8 mouse cellular contexts compared by ENCODE assay signal in the genomic region with DNA sequence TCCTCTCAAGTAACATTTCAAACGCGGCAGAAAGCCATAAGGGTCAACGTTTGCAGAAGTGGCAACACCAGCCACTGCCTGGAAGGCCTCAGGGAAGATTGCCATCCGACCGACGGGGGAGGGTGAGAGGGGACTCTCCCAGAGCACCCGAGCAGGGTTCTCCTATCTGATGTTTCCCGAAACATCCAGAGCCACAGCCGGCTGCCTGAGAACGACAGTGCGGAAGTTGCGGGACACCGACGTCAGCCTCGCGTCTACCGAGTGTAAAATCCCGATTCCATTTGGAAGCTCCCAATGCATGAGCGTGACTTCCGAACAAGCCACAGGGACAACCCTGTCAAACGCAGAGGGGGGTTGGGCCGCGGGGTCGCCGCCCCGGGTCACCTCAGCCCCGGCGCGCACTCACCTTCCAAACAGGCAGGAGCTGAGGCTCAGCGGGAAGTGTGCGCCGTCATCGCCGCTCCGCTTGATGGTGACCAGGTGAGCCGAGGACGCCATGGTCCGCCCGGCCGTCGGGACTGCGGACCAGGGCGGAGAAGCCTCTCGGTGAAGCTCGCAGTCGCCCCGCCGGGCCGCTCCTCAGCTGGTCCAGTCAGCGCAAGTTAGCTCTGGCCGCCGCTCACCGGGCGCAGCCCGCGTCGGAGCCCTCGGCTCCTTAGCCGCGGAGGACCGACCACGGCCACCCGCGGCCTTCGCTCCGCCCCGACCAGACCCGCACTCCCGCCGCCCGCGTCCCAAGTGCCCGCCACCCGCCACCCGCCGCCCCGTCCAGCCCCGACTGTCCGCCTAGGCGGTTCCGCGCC. TPM values are rescaled to one million over a fixed set of nuclear protein-coding genes. Genes with fewer than 3 reads are reported as not detected.
DNase-seq lines count a peak whose midpoint lies in the region; ATAC-seq and TF ChIP-seq lines count a peak whose summit lies in the region.

A gene (minus strand): TSS at position 720 of the 803 bp plus-strand sequence.

- H3K36me3 ChIP-seq in G1E (replicated peaks): peaks cover 20% of the 10 kb centered on the region
- H3K36me3 ChIP-seq in embryonic facial prominence, embryonic 12.5 days: no peaks in the 10 kb centered on the region

- H3K4me2 ChIP-seq in embryonic facial prominence, embryonic 12.5 days (replicated peaks): peak within 1 kb of the TSS; percentile 68

- ATAC-seq in cerebellum, adult (ENCODE audit: insufficient number of reproducible peaks, low FRiP score, low TSS enrichment): 0 out of 2 replicates have a peak, but pooled peaks have one; percentile 31
- no peak for ATAC-seq in G1E (ENCODE audit: extremely low read depth, insufficient number of reproducible peaks, low FRiP score, poor library complexity, severe bottlenecking)
- ATAC-seq in embryonic facial prominence, embryonic 12.5 days (ENCODE audit: insufficient number of reproducible peaks, insufficient read depth, low FRiP score, low TSS enrichment): peak; percentile 71; the same call in 1 of the 2 replicates
- 0 out of 2 replicates have a peak, but pooled peaks have one; percentile 16 for ATAC-seq in monocyte, adult 5-6 weeks (replicated peaks; ENCODE audit: insufficient number of reproducible peaks, low FRiP score, low TSS enrichment, poor library complexity, severe bottlenecking)

- 0 out of 2 replicates have a peak, but pooled peaks cover 2% of the 10 kb centered on the region for H3K27me3 ChIP-seq in G1E (ENCODE audit: insufficient read depth, low read length)
- no peaks in the 10 kb centered on the region for H3K27me3 ChIP-seq in embryonic facial prominence, embryonic 12.5 days

- under 1% methylated on average over 66 of the region's 82 CpGs for WGBS in embryonic facial prominence, embryonic 12.5 days

- H3K9me3 ChIP-seq in G1E (replicated peaks): no peaks in the 10 kb centered on the region
- no peaks in the 10 kb centered on the region for H3K9me3 ChIP-seq in embryonic facial prominence, embryonic 12.5 days

- H3K4me3 ChIP-seq in G1E (ENCODE audit: low read depth, low read length): peak within 1 kb of the TSS; percentile 98
- H3K4me3 ChIP-seq in embryonic facial prominence, embryonic 12.5 days: peak within 1 kb of the TSS; percentile 88

- H3K27ac ChIP-seq in embryonic facial prominence, embryonic 12.5 days: peak within 1 kb of the TSS; percentile 74

- H3K4me1 ChIP-seq in G1E (ENCODE audit: insufficient read depth, low read depth, low read length): peaks cover 37% of the 10 kb centered on the region
- H3K4me1 ChIP-seq in embryonic facial prominence, embryonic 12.5 days: peaks cover 19% of the 10 kb centered on the region

- TF ChIP-seq CTCF in G1E (IDR thresholded peaks at IDR 0.05; ENCODE audit: low read depth, low read length): no peak

- peak within 1 kb of the TSS; percentile 82 for H3K9ac ChIP-seq in embryonic facial prominence, embryonic 12.5 days

- no peak for DNase-seq in cerebellum, adult 11 months
- peak; percentile 19 for DNase-seq in G1E (ENCODE audit: low spot score)
- peak; percentile 15 to 21 for DNase-seq in heart, postnatal 36 days
- DNase-seq in liver: peak; percentile 60
- DNase-seq in thymus, postnatal 4 days: peak; percentile 64

- intact Hi-C loops in heart, postnatal 36 days (cut with DNase I): no loop called here

RNA-seq across cellular contexts. Expression of the gene that starts here (rescaled TPM):
- total RNA-seq in G1E (2014; fragmentation: Nextera tagmentation) (719 and 924 TPM in 2 replicates), G1E (2017) (209 and 272 TPM in 2 replicates)
- 18.9 and 22.4 TPM in 2 replicates for polyA plus RNA-seq in G1E (2012)
- 47.3 and 50.5 TPM in 2 replicates for polyA plus RNA-seq in embryonic facial prominence, embryonic 12.5 days (2016; fragmentation: Nextera tagmentation; extraction: Ambion mirVana)
- 1 to 10 TPM; 2.7 to 3.2 TPM for total RNA-seq in heart, postnatal 36 days (2021)
- 2.9 to 12.3 TPM (median 3.7 TPM) in 3 replicates for total RNA-seq in monocyte, adult 5-6 weeks (2017)

Comparison
In these comparisons a context has a peak if more than half of its experiments do, and no peak if none do; other contexts are left out.
1. RNA of the gene that starts here (total RNA-seq): 209 to 924 TPM in G1E; 2.7 to 3.2 TPM in heart, postnatal 36 days and 2.9 to 12.3 TPM in monocyte, adult 5-6 weeks; every median in the first group is over 10 times any median in the second.